Mouse (Mus musculus) adrenal gland, postnatal 36 days (tissue): ENCODE results near the gene Cpt1c. TPM values are rescaled to one million over a fixed set of nuclear protein-coding genes. Genes with fewer than 3 reads are reported as not detected.

Experiments used
- DNase-seq, 2 experiments: peaks; one replicate each; pipeline ENCODE4 v3.0.0; 2021; ENCODE audit warnings: mixed read lengths in 1 of 2
- total RNA-seq, 2 experiments: library from RNA; stranded (reverse); gene quantifications; 2 replicates each; pipeline ENCODE4 v1.2.3; 2021

The Cpt1c gene
- total RNA-seq, 2 experiments from 2014 or later = 8.6 to 10.7 TPM

- no peak for DNase-seq
These were observed 11.8 kb downstream of the Cpt1c start for GRCm38 (mm10) chr7:44962831-44963230.

- no peak for DNase-seq
These were observed 12.3 kb downstream of the Cpt1c start for GRCm38 (mm10) chr7:44962337-44962736.

- DNase-seq = no peak
These were observed 14.1 kb downstream of the Cpt1c start for GRCm38 (mm10) chr7:44960512-44960910.

- DNase-seq = no peak
These were observed 14.7 kb downstream of the Cpt1c start for GRCm38 (mm10) chr7:44959874-44960511.

GRCm38 (mm10) chr7:44959281-44959680 is 15.4 kb downstream of the Cpt1c start:
- DNase-seq = no peak

DNA sequence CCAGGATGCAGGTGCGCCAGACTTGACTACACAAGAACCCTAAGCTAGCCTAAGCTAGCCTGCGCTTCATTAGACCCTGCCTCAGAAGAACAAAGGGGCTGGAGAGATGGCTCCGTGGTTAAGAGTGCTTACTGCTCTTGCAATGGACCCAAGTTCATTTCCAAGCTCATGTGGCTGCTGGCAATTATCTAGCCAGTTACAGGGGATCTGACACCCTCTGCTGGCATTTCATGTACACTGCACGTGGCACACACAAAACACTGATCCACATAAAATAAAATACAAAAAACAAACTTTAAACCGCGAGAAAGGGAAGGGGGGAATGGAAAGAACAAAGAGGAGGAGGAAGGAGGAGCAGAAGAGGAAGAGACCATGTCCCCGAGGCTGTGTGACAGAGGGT is 16.4 kb downstream of the Cpt1c start:
- DNase-seq = peak; percentile 52 to 67

- DNase-seq = no peak
These were observed 17.3 kb downstream of the Cpt1c start for GRCm38 (mm10) chr7:44957183-44957835.

GRCm38 (mm10) chr7:44956266-44956665 is 18.4 kb downstream of the Cpt1c start:
- no peak for DNase-seq

GRCm38 (mm10) chr7:44955628-44956027 is 19.0 kb downstream of the Cpt1c start:
- DNase-seq = peak in 1 of 2 experiments; percentile 44

- no peak for DNase-seq
These were observed 20.4 kb downstream of the Cpt1c start for GRCm38 (mm10) chr7:44954091-44954885.

DNA sequence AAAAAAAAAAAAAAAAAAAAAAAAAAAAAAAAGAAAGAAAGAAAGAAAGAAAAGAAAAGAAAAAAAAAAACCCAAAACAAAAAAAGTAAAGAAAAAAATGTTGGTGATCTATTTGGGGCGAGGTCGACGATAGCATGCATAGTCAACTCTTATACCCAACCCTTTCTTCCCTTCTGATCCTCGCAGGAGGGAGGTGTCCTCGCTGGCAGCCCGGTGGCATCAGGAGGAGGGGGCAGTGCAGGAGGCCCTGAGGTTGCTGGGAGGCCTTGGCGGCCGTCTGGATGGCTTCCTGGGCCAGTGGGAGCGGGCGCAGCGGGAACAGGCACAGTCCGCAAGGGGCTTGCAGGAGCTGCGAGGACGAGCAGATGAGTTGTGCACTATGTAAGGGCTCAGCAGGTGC is 21.1 kb downstream of the Cpt1c start:
- no peak for DNase-seq

DNA sequence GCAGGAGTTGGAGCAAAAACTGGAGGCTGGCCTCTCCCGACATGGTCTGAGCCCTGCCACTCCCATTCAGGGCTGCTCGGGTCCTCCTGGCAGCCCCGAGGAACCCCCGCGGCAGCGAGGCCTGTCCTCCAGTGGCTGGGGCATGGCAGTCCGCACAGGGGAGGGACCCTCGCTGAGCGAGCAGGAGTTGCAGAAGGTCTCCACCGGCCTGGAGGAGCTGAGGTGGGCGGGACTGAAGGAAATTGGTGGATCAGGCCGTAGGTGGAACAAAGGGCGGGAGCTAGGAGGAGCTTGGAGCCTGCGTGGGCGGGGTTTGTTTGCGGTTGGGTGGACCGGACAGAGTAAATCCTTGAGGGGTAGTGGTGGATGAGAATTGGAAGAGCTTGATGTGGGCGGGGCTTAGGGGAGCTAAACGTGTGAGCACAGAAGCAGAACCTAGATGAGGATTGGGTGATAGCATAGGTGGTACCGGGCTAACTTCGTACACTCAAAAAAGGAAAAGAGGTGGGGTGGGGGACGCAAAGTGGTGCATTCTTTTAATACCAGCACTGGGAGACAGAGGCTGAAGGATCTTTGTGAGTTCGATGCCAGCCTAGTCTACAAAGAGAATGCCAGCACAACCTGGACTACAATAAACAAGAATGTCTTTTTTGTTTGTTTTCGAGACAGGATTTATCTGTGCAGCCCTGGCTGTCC is 21.9 kb downstream of the Cpt1c start:
- peak; percentile 96 to 97 for DNase-seq

DNA sequence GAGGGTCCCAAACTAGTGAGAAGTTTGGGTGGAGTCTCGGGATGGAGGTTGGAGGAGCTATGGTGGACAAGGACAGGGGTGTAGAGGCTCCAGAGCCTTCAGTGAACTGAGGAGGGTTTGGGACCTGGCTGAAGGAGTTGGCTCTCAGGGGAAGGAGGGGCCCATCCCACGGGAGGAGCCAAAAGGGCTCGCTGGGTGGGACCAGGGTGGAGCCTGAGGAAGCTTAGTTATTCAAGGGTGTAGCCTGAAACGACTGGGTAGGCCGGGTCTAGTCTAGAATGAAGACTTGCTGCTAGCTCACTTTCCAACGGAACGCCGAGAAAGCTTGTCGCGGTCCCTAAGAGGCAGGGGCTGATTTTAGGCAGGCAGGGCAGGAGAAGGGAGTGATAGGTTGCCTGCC is 22.7 kb downstream of the Cpt1c start:
- peak; percentile 90 for DNase-seq

- DNase-seq = no peak
These were observed 24.7 kb downstream of the Cpt1c start for GRCm38 (mm10) chr7:44949922-44950321.

GRCm38 (mm10) chr7:44942904-44943303 is 31.7 kb downstream of the Cpt1c start, which contains the start of gene Tsks:
Tsks (plus strand) TSS chr7:44943204.
- DNase-seq = no peak

- DNase-seq = no peak
These were observed 36.0 kb downstream of the Cpt1c start for GRCm38 (mm10) chr7:44938680-44939079.

- DNase-seq = peak; percentile 99
These were observed 45.2 kb downstream of the Cpt1c start, which contains the start of gene Ap2a1 for GRCm38 (mm10) chr7:44929204-44930151. Ap2a1 (minus strand) TSS chr7:44929496.

- no peak for DNase-seq
These were observed 46.1 kb downstream of the Cpt1c start for GRCm38 (mm10) chr7:44928570-44928969.

DNA sequence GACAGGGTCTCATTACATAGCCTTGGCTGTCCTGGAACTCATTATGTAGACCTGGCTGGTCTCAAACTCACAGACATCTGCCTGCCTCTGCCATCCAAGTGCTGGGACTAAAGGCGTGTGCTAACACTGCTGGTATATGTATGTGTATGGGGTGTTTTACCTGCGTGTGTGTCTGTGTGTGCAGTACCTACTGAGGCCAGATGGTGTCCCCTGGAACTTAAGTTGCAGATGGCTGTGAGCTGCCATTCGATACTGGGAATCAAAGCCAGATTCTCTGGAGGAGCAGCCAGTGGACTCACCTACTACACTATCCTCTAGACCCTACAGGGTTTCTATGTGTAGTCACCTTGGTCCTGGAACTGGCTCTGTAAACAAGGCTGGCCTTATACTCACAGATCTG is 49.2 kb downstream of the Cpt1c start:
- no peak for DNase-seq

DNA sequence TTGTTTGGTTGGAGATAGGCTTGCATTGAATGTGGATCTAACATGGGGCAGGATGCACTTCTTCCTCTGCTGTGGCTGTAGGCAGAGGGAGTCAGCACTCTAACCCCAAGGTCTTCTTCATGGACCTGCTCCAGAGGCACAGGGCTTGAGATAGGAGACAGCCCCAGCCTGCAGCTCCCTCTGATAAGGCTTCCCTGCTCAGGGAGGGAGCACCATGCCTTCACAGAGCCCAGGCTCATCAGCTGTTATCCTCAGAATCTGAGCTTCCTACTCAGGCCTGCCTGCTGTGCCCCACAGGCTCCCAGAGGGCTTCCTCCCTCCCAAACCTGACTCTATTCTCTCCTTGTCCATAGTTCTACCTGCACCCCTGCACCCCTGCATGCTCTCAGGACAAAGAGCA is 52.1 kb downstream of the Cpt1c start:
- no peak for DNase-seq

GRCm38 (mm10) chr7:44919127-44919526 is 55.5 kb downstream of the Cpt1c start:
- DNase-seq = no peak
